ENCODE assay signal across 24 mouse cellular contexts in genomic region chr14:55324335-55324734, GRCm38 (mm10).
A peak's percentile ranks its signal among the peaks of the same experiment; 100 is the strongest.
DNase-seq lines count a peak whose midpoint lies in the region; ATAC-seq and TF ChIP-seq lines count a peak whose summit lies in the region.
"Had no signal": no experiment of that assay in that cellular context is flagged by ENCODE, and none has a peak within 500 bp of the region (broad histone marks: within the 10 kb centered on the region; RNA-seq: fewer than 3 reads in every experiment).

No protein-coding gene starts in this region.

- TF ChIP-seq CTCF in heart, adult 2 months (IDR thresholded peaks at IDR 0.05): no peak
- TF ChIP-seq CTCF in cerebellum, adult 2 months (IDR thresholded peaks at IDR 0.05; ENCODE audit: borderline replicate concordance, insufficient read depth, low read depth, low read length): no peak

- WGBS in heart, embryonic 10.5 days: 60% methylated on average over 3 of the region's 3 CpGs
- 45% methylated on average over 3 of the region's 3 CpGs for WGBS in heart, adult 2 months
- WGBS in liver, embryonic 15.5 days (ENCODE audit: insufficient replicate concordance): 32% methylated on average over 3 of the region's 3 CpGs
- WGBS in cerebellum, adult 2 months: 57% methylated on average over 3 of the region's 3 CpGs

- H3K4me1 ChIP-seq in heart, embryonic 10.5 days: peaks cover 9% of the 10 kb centered on the region
- no peaks in the 10 kb centered on the region for H3K4me1 ChIP-seq in heart, adult 2 months (ENCODE audit: control insufficient read depth, insufficient read depth, low read length)
- peaks cover 41% of the 10 kb centered on the region for H3K4me1 ChIP-seq in megakaryocyte, embryonic 14.5 days
- H3K4me1 ChIP-seq in liver, embryonic 15.5 days (replicated peaks): peaks cover 16% of the 10 kb centered on the region
- H3K4me1 ChIP-seq in cerebellum, adult 2 months (ENCODE audit: control insufficient read depth, insufficient read depth, low read length): no peaks in the 10 kb centered on the region
- H3K4me1 ChIP-seq: embryonic facial prominence, embryonic 12.5 days; embryonic facial prominence, embryonic 15.5 days had no signal

- no peak for DNase-seq in heart, embryonic 10.5 days (ENCODE audit: low spot score)
- DNase-seq in heart, adult 2 months: no peak
- no peak for DNase-seq in right cerebral cortex, postnatal 25 days
- no peak for DNase-seq in cerebellum, adult 2 months
- DNase-seq: adrenal gland, postnatal 10 days; adrenal gland, postnatal 36 days; cerebellum, adult 18-20 months; cerebellum, adult 9-11 months; cerebellum, postnatal 25 days; forebrain, postnatal 0 days; gastrocnemius, adult 2 months; gastrocnemius, postnatal 14 days; heart, adult 11 months; heart, postnatal 14 days; heart, postnatal 4 days had no signal

- no peaks in the 10 kb centered on the region for H3K27me3 ChIP-seq in heart, embryonic 10.5 days (ENCODE audit: insufficient read depth, poor library complexity, severe bottlenecking)
- no peaks in the 10 kb centered on the region for H3K27me3 ChIP-seq in heart, adult 2 months (ENCODE audit: control insufficient read depth, insufficient read depth, low read length)
- no peaks in the 10 kb centered on the region for H3K27me3 ChIP-seq in megakaryocyte, embryonic 14.5 days (replicated peaks)
- H3K27me3 ChIP-seq in liver, embryonic 15.5 days: no peaks in the 10 kb centered on the region
- no peaks in the 10 kb centered on the region for H3K27me3 ChIP-seq in cerebellum, adult 2 months (ENCODE audit: control insufficient read depth, insufficient read depth, low read length)
- H3K27me3 ChIP-seq: embryonic facial prominence, embryonic 12.5 days; embryonic facial prominence, embryonic 15.5 days; heart, embryonic 13.5 days had no signal

- ATAC-seq in megakaryocyte, adult 5-6 weeks (ENCODE audit: poor library complexity, severe bottlenecking): no peak
- ATAC-seq in liver, embryonic 15.5 days (ENCODE audit: insufficient read depth): 0 out of 2 replicates have a peak, but pooled peaks have one; percentile 51
- ATAC-seq: forebrain, embryonic 14.5 days; forebrain, postnatal 0 days; Patski had no signal

- H3K9ac ChIP-seq in heart, adult 2 months (ENCODE audit: low read depth, low read length): no peak overlapping the region
- no peak overlapping the region for H3K9ac ChIP-seq in liver, embryonic 15.5 days
- H3K9ac ChIP-seq: embryonic facial prominence, embryonic 12.5 days; embryonic facial prominence, embryonic 15.5 days; forebrain, postnatal 0 days; heart, embryonic 13.5 days; hindbrain, embryonic 14.5 days had no signal

- H3K4me3 ChIP-seq in heart, embryonic 10.5 days: no peak overlapping the region
- no peak overlapping the region for H3K4me3 ChIP-seq in heart, adult 2 months
- peak overlapping the region; percentile 33 for H3K4me3 ChIP-seq in megakaryocyte, embryonic 14.5 days (replicated peaks)
- H3K4me3 ChIP-seq in liver, embryonic 15.5 days (replicated peaks): no peak overlapping the region
- H3K4me3 ChIP-seq in cerebellum, adult 2 months (replicated peaks; ENCODE audit: insufficient read depth, low read depth, low read length): no peak overlapping the region
- H3K4me3 ChIP-seq: embryonic facial prominence, embryonic 12.5 days; embryonic facial prominence, embryonic 15.5 days; gastrocnemius, adult 2 months; heart, embryonic 13.5 days had no signal

- intact Hi-C loops in heart, adult 2 months (cut with DNase I): no loop called here

- H3K27ac ChIP-seq in heart, embryonic 10.5 days: peak overlapping the region; percentile 36; the same call in 1 of the 2 replicates
- H3K27ac ChIP-seq in heart, adult 2 months: no peak overlapping the region
- peak overlapping the region; percentile 24; the same call in 1 of the 2 replicates for H3K27ac ChIP-seq in liver, embryonic 15.5 days (replicated peaks)
- no peak overlapping the region for H3K27ac ChIP-seq in cerebellum, adult 2 months (ENCODE audit: insufficient read depth, low read length)
- H3K27ac ChIP-seq: embryonic facial prominence, embryonic 12.5 days; embryonic facial prominence, embryonic 15.5 days; gastrocnemius, adult 2 months; heart, embryonic 13.5 days; hindbrain, embryonic 14.5 days had no signal

- no peak for TF ChIP-seq POLR2A in heart, adult 2 months (IDR thresholded peaks at IDR 0.05; ENCODE audit: insufficient read depth, low read depth, low read length)
- TF ChIP-seq POLR2A in cerebellum, adult 2 months (IDR thresholded peaks at IDR 0.05; ENCODE audit: borderline replicate concordance, insufficient read depth, low read length): no peak

- no peaks in the 10 kb centered on the region for H3K36me3 ChIP-seq in heart, embryonic 10.5 days
- H3K36me3 ChIP-seq in heart, adult 2 months (ENCODE audit: control insufficient read depth, insufficient read depth, low read length): no peaks in the 10 kb centered on the region
- H3K36me3 ChIP-seq in megakaryocyte, embryonic 14.5 days (replicated peaks; ENCODE audit: low read length): no peaks in the 10 kb centered on the region
- H3K36me3 ChIP-seq in liver, embryonic 15.5 days (replicated peaks): no peaks in the 10 kb centered on the region
- H3K36me3 ChIP-seq: embryonic facial prominence, embryonic 12.5 days; embryonic facial prominence, embryonic 15.5 days; heart, embryonic 13.5 days had no signal

- peak overlapping the region; percentile 16; the same call in 1 of the 2 replicates for H3K4me2 ChIP-seq in liver, embryonic 15.5 days
- H3K4me2 ChIP-seq: embryonic facial prominence, embryonic 12.5 days; embryonic facial prominence, embryonic 15.5 days; heart, embryonic 13.5 days; hindbrain, embryonic 14.5 days had no signal

- H3K9me3 ChIP-seq in heart, embryonic 10.5 days: no peaks in the 10 kb centered on the region
- H3K9me3 ChIP-seq in megakaryocyte, embryonic 14.5 days: no peaks in the 10 kb centered on the region
- no peaks in the 10 kb centered on the region for H3K9me3 ChIP-seq in liver, embryonic 15.5 days (replicated peaks)
- H3K9me3 ChIP-seq: embryonic facial prominence, embryonic 12.5 days; embryonic facial prominence, embryonic 15.5 days; heart, embryonic 13.5 days had no signal

- TF ChIP-seq EP300 in heart, adult 2 months (IDR thresholded peaks at IDR 0.05; ENCODE audit: insufficient read depth, low read depth, low read length): no peak

- H3K79me2 ChIP-seq in heart, adult 2 months (replicated peaks; ENCODE audit: control insufficient read depth, insufficient read depth, low read length): no peaks in the 10 kb centered on the region

Comparison
In these comparisons a context has a peak if more than half of its experiments do, and no peak if none do; other contexts are left out.
1. H3K27ac ChIP-seq: peak in heart, embryonic 10.5 days (single experiment) and liver, embryonic 15.5 days (single experiment); none in heart, adult 2 months (single experiment) and cerebellum, adult 2 months (single experiment).